Mouse (Mus musculus) megakaryocyte, adult 5-6 weeks (primary cell): ENCODE measurements around the gene Cuta. TPM values are rescaled to one million over a fixed set of nuclear protein-coding genes. Genes with fewer than 3 reads are reported as not detected.

Experiments
- ATAC-seq: 2 replicates; pipeline ENCODE4 v1.8.0; 2016; ENCODE audit warnings: mild to moderate bottlenecking, inconsistent platforms; ENCODE audit not compliant: poor library complexity, severe bottlenecking
- total RNA-seq, 2 experiments: library from RNA; stranded (forward) in 1 of 2; stranded (reverse) in 1 of 2; fragments of 153-499, 151-499 nt in 1 of 2; fragments of 221-1000, 200-1000 nt in 1 of 2; gene quantifications; 2 replicates each; pipeline versions ENCODE4 v1.2.3 to v1.2.4; 2015 to 2017

Gene Cuta
- total RNA-seq, 2 experiments from 2014 or later, result 73.0 to 155 TPM

- peak; percentile 79 for ATAC-seq
These were observed 17.5 kb upstream of the Cuta start for GRCm38 (mm10) chr17:26956895-26957294.

GRCm38 (mm10) chr17:26956309-26956708 lies 16.9 kb upstream of the Cuta start:
- ATAC-seq, result no peak

- no peak for ATAC-seq
These were observed 14.4 kb upstream of the Cuta start for GRCm38 (mm10) chr17:26953726-26954125.

GRCm38 (mm10) chr17:26953201-26953600 lies 13.8 kb upstream of the Cuta start:
- no peak for ATAC-seq

GRCm38 (mm10) chr17:26951952-26952877 lies 12.8 kb upstream of the Cuta start:
- ATAC-seq, result no peak

- 0 out of 2 replicates have a peak, but pooled peaks have one; percentile 34 for ATAC-seq
These were observed 12.0 kb upstream of the Cuta start for GRCm38 (mm10) chr17:26951406-26951805.

GRCm38 (mm10) chr17:26950560-26951288 lies 11.4 kb upstream of the Cuta start:
- ATAC-seq, result no peak

- no peak for ATAC-seq
These were observed 10.5 kb upstream of the Cuta start for GRCm38 (mm10) chr17:26949866-26950265.

GRCm38 (mm10) chr17:26949051-26949577 lies 9.7 kb upstream of the Cuta start:
- peak; percentile 39 for ATAC-seq

- ATAC-seq, result 0 out of 2 replicates have a peak, but pooled peaks have one; percentile 31
These were observed 9.1 kb upstream of the Cuta start for GRCm38 (mm10) chr17:26948316-26949050.

GRCm38 (mm10) chr17:26947231-26948100 lies 8.1 kb upstream of the Cuta start:
- ATAC-seq, result no peak

GRCm38 (mm10) chr17:26946567-26946966 lies 7.2 kb upstream of the Cuta start:
- ATAC-seq, result no peak; the same call in 1 of the 2 replicates

- ATAC-seq, result no peak
These were observed 6.6 kb upstream of the Cuta start for GRCm38 (mm10) chr17:26945824-26946495.

- ATAC-seq, result no peak
These were observed 2.6 kb upstream of the Cuta start for GRCm38 (mm10) chr17:26941841-26942570.

- no peak for ATAC-seq
These were observed 1.8 kb upstream of the Cuta start, which contains the start of gene Syngap1 for GRCm38 (mm10) chr17:26941031-26941789. Syngap1 (plus strand) TSS chr17:26941253.

GRCm38 (mm10) chr17:26939973-26940300 lies 568 bp upstream of the Cuta start:
- no peak for ATAC-seq

GRCm38 (mm10) chr17:26938731-26939130 lies 638 bp downstream of the Cuta start:
- 0 out of 2 replicates have a peak, but pooled peaks have one; percentile 4 for ATAC-seq
